Mouse (Mus musculus) CH12.LX (cell line): ENCODE data around the gene Sf3a1. TPM values are rescaled to one million over a fixed set of nuclear protein-coding genes. Genes with fewer than 3 reads are reported as not detected.

Experiments
- DNase-seq: peaks from one replicate; pipeline ENCODE4 v3.0.0-alpha.2; 2013; ENCODE audit errors: extremely low read depth
- H3K27ac ChIP-seq: 2 replicates; pipeline ENCODE4 v1.5.1; 2012; ENCODE audit warnings: low read depth, mild to moderate bottlenecking, control low read depth, moderate library complexity; ENCODE audit not compliant: insufficient read depth
- H3K27me3 ChIP-seq: replicated peaks from 2 replicates; pipeline ENCODE3; 2012; ENCODE audit warnings: inconsistent platforms
- H3K36me3 ChIP-seq, 2 experiments: replicated peaks in 1 of 2; 2 replicates each; pipeline versions ENCODE3 to v1.6.1; 2012; ENCODE audit warnings: inconsistent platforms in 1 of 2, low read length in 1 of 2, mild to moderate bottlenecking in 1 of 2, mixed read lengths in 1 of 2, moderate library complexity in 1 of 2; ENCODE audit not compliant: control insufficient read depth in 1 of 2, insufficient read depth in 1 of 2
- H3K4me1 ChIP-seq, 2 experiments: 2 replicates each; pipeline ENCODE4 v1.6.1; 2012; ENCODE audit warnings: inconsistent platforms in 1 of 2, moderate library complexity in 1 of 2; ENCODE audit not compliant: insufficient read depth in 2 of 2, control insufficient read depth in 1 of 2
- H3K4me2 ChIP-seq: 2 replicates; pipeline ENCODE4 v1.6.1; 2012; ENCODE audit warnings: low read depth, mild to moderate bottlenecking, control low read depth; ENCODE audit not compliant: poor library complexity, insufficient read depth, severe bottlenecking
- H3K4me3 ChIP-seq, 3 experiments: fragments of 150-350 bp in 1 of 3; sonication (generic) in 1 of 3; replicated peaks in 1 of 3; 2 replicates each; pipeline versions ENCODE3 to v1.5.1; 2011 to 2012; ENCODE audit warnings: low read depth in 2 of 3, low read length in 2 of 3, mild to moderate bottlenecking in 2 of 3, moderate library complexity in 2 of 3, control low read depth in 1 of 3, improper control_type of control experiment in 1 of 3, inconsistent platforms in 1 of 3, mixed read lengths in 1 of 3; ENCODE audit not compliant: poor library complexity in 1 of 3
- H3K79me2 ChIP-seq: replicated peaks from 2 replicates; pipeline ENCODE4 v1.6.1; 2012; ENCODE audit warnings: mild to moderate bottlenecking, moderate library complexity; ENCODE audit not compliant: control insufficient read depth, poor library complexity, insufficient read depth, severe bottlenecking; ENCODE audit errors: extremely low read depth
- H3K9ac ChIP-seq: 2 replicates; pipeline ENCODE4 v1.6.1; 2012; ENCODE audit warnings: low read depth, mild to moderate bottlenecking, control low read depth, moderate library complexity; ENCODE audit not compliant: insufficient read depth
- H3K9me3 ChIP-seq: replicated peaks from 2 replicates; pipeline ENCODE3; 2012; ENCODE audit warnings: low read length, inconsistent platforms, mixed read lengths
- BHLHE40 ChIP-seq: IDR thresholded peaks from 2 replicates; pipeline ENCODE4 v1.6.1; 2011; ENCODE audit warnings: mild to moderate bottlenecking, low read depth, low read length, improper control_type of control experiment
- CHD1 ChIP-seq: IDR thresholded peaks from 2 replicates; pipeline ENCODE4 v1.6.1; 2012; ENCODE audit warnings: low read depth, low read length, improper control_type of control experiment, inconsistent platforms
- CHD2 ChIP-seq: IDR thresholded peaks from 2 replicates; pipeline ENCODE4 v1.6.1; 2011; ENCODE audit warnings: low read length, improper control_type of control experiment
- CTCF ChIP-seq, 2 experiments: IDR thresholded peaks in 1 of 2; conservative IDR thresholded peaks in 1 of 2; 2 replicates each; pipeline ENCODE4 v1.5.1; 2011 to 2012; ENCODE audit warnings: low read depth in 2 of 2, low read length in 2 of 2, improper control_type of control experiment in 1 of 2, inconsistent platforms in 1 of 2, mild to moderate bottlenecking in 1 of 2, moderate library complexity in 1 of 2
- E2F4 ChIP-seq: IDR thresholded peaks from 2 replicates; pipeline ENCODE4 v1.6.1; 2011; ENCODE audit warnings: low read depth, low read length, improper control_type of control experiment; ENCODE audit not compliant: insufficient replicate concordance
- ELF1 ChIP-seq: IDR thresholded peaks from 2 replicates; pipeline ENCODE4 v1.6.1; 2014; ENCODE audit warnings: low read depth, mild to moderate bottlenecking, inconsistent platforms, low read length, improper control_type of control experiment
- EP300 ChIP-seq: IDR thresholded peaks from 2 replicates; pipeline ENCODE4 v1.6.1; 2011; ENCODE audit warnings: low read length, improper control_type of control experiment
- GABPA ChIP-seq: IDR thresholded peaks from 2 replicates; pipeline ENCODE4 v1.6.1; 2012; ENCODE audit warnings: low read depth, low read length, improper control_type of control experiment, inconsistent platforms; ENCODE audit not compliant: insufficient replicate concordance
- HCFC1 ChIP-seq: IDR thresholded peaks from 2 replicates; pipeline ENCODE4 v1.6.1; 2012; ENCODE audit warnings: low read depth, mild to moderate bottlenecking, inconsistent platforms, low read length, improper control_type of control experiment
- JUN ChIP-seq: IDR thresholded peaks from 2 replicates; pipeline ENCODE4 v1.6.1; 2011; ENCODE audit warnings: low read depth, mild to moderate bottlenecking, low read length, improper control_type of control experiment, moderate library complexity; ENCODE audit not compliant: insufficient read depth
- JUND ChIP-seq: conservative IDR thresholded peaks from 2 replicates; pipeline ENCODE4 v1.6.1; 2011; ENCODE audit warnings: low read depth, low read length, improper control_type of control experiment
- KAT2A ChIP-seq: IDR thresholded peaks from 2 replicates; pipeline ENCODE4 v1.6.1; 2012; ENCODE audit warnings: low read length, improper control_type of control experiment, inconsistent platforms; ENCODE audit not compliant: insufficient replicate concordance
- MAX ChIP-seq: IDR thresholded peaks from 2 replicates; pipeline ENCODE4 v1.6.1; 2011; ENCODE audit warnings: low read length, improper control_type of control experiment
- MAZ ChIP-seq: IDR thresholded peaks from 2 replicates; pipeline ENCODE4 v1.6.1; 2012; ENCODE audit warnings: low read depth, mild to moderate bottlenecking, inconsistent platforms, low read length, improper control_type of control experiment, moderate library complexity
- NELFE ChIP-seq: IDR thresholded peaks from 2 replicates; pipeline ENCODE4 v1.6.1; 2011; ENCODE audit warnings: low read depth, low read length, improper control_type of control experiment
- PAX5 ChIP-seq: IDR thresholded peaks from 2 replicates; pipeline ENCODE4 v1.6.1; 2012; ENCODE audit warnings: low read length, inconsistent platforms, mixed read lengths
- POLR2AphosphoS2 ChIP-seq: IDR thresholded peaks from 2 replicates; pipeline ENCODE4 v1.6.1; 2011; ENCODE audit warnings: low read depth, low read length, improper control_type of control experiment
- RAD21 ChIP-seq: IDR thresholded peaks from 2 replicates; pipeline ENCODE4 v1.6.1; 2011; ENCODE audit warnings: low read depth, mild to moderate bottlenecking, low read length, improper control_type of control experiment, moderate library complexity
- RCOR1 ChIP-seq: conservative IDR thresholded peaks from 2 replicates; pipeline ENCODE4 v1.6.1; 2012; ENCODE audit warnings: low read depth, mild to moderate bottlenecking, inconsistent platforms, low read length, improper control_type of control experiment
- SIN3A ChIP-seq: IDR thresholded peaks from 2 replicates; pipeline ENCODE4 v1.6.1; 2012; ENCODE audit warnings: low read length, improper control_type of control experiment, inconsistent platforms
- TCF12 ChIP-seq: IDR thresholded peaks from 2 replicates; pipeline ENCODE4 v1.6.1; 2014; ENCODE audit warnings: low read depth, mild to moderate bottlenecking, inconsistent platforms, low read length, improper control_type of control experiment
- UBTF ChIP-seq: IDR thresholded peaks from 2 replicates; pipeline ENCODE4 v1.6.1; 2012; ENCODE audit warnings: low read depth, mild to moderate bottlenecking, inconsistent platforms, low read length, improper control_type of control experiment, moderate library complexity
- USF2 ChIP-seq: conservative IDR thresholded peaks from 2 replicates; pipeline ENCODE4 v1.6.1; 2011; ENCODE audit warnings: low read depth, low read length, improper control_type of control experiment
- ZMIZ1 ChIP-seq: IDR thresholded peaks from 2 replicates; pipeline ENCODE4 v1.6.1; 2012; ENCODE audit warnings: low read depth, mild to moderate bottlenecking, inconsistent platforms, low read length, improper control_type of control experiment
- ZNF384 ChIP-seq: IDR thresholded peaks from 2 replicates; pipeline ENCODE4 v1.6.1; 2012; ENCODE audit warnings: low read depth, low read length, improper control_type of control experiment, inconsistent platforms
- dilution Hi-C: fragments of 300-500 bp; cut with MboI; formaldehyde crosslinking; loops from 2 replicates; pipeline ENCODE4 v1.14.3; 2020; ENCODE audit warnings: low sequenced_read_pairs; ENCODE audit not compliant: extremely low pct_unique_long_range_greater_than_20kb, extremely low pct_ligation_motif_present
- in situ Hi-C: fragments of 300-500 bp; cut with MboI; formaldehyde crosslinking; loops from 3 replicates; pipeline ENCODE4 v1.14.3; 2019; ENCODE audit warnings: low sequenced_read_pairs, low pct_ligation_motif_present, low pct_unique_long_range_greater_than_20kb, mixed read lengths
- polyA plus RNA-seq: library from polyadenylated mRNA; unstranded; fragments of >175 nt; gene quantifications from 2 replicates; pipeline ENCODE4 v1.2.1, GENCODE M21; 2012; ENCODE audit warnings: low read depth; ENCODE audit not compliant: insufficient read length
- total RNA-seq, 2 experiments: library from RNA; depleted of rRNA; stranded (reverse); fragments of 300-350 nt in 1 of 2; fragments of >200 nt in 1 of 2; gene quantifications; 2 replicates each; pipeline ENCODE4 v1.2.3; 2012 to 2014

The Sf3a1 gene
- total and polyA plus RNA-seq, 3 experiments = 29.5 to 97.6 (median 46.5) TPM

GRCm38 (mm10) chr11:4119635-4120034, 40.5 kb upstream of the Sf3a1 start:
- peaks cover 11 to 64% of the 10 kb centered on the region in 2 experiments for H3K36me3 ChIP-seq
- H3K4me3 ChIP-seq = no peak overlapping the region
- TF ChIP-seq CHD1 (no peak), ZMIZ1 (no peak), RAD21 (no peak)
- no peaks in the 10 kb centered on the region for H3K79me2 ChIP-seq
- dilution Hi-C loops (no loop called here), in situ Hi-C loops (no loop called here)
- H3K27ac ChIP-seq = no peak overlapping the region
- H3K4me2 ChIP-seq = no peak overlapping the region
- H3K27me3 ChIP-seq = no peaks in the 10 kb centered on the region
- peaks cover 8 to 24% of the 10 kb centered on the region in 2 experiments for H3K4me1 ChIP-seq
- H3K9ac ChIP-seq = no peak overlapping the region
- DNase-seq = no peak
- H3K9me3 ChIP-seq = peaks cover 3% of the 10 kb centered on the region

- dilution Hi-C loops = no loop called here
- peaks cover 8 to 24% of the 10 kb centered on the region in 2 experiments for H3K4me1 ChIP-seq
These were observed 38.5 kb upstream of the Sf3a1 start for GRCm38 (mm10) chr11:4121691-4122090.

DNA sequence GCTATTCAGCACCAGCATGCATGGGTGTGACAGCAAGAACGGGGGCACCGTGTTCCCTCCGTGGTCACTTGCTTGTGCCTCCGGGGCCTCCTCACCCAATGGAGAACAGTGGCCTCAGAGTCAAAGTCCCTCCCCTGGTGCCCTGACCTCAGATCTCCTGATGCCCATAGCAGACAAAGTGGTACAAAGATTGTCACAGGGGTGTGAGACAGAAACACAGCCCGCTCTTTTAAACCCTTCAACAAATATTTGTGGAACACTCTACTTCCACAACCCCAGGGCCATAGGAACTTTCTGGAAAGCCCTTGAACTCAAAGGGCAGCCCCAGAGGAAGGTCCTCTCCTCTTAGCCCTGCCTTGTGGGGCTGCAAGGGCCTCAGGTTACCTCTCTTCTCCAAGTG, 37.9 kb upstream of the Sf3a1 start:
- no peak overlapping the region for H3K27ac ChIP-seq
- H3K4me2 ChIP-seq = peak overlapping the region; percentile 21
- no peaks in the 10 kb centered on the region for H3K79me2 ChIP-seq
- peaks cover 22% of the 10 kb centered on the region for H3K9me3 ChIP-seq
- dilution Hi-C loops = no loop called here
- no peak for TF ChIP-seq EP300
- no peak for TF ChIP-seq JUND
- no peak for TF ChIP-seq JUN
- TF ChIP-seq SIN3A = 0 out of 2 replicates have a peak, but pooled peaks have one; percentile 6
- no peak for TF ChIP-seq CHD2
- no peak for TF ChIP-seq MAZ
- TF ChIP-seq ELF1 = no peak
- TF ChIP-seq CTCF (conservative IDR thresholded peaks at IDR 0.05 in 1 of 2, IDR thresholded peaks at IDR 0.05 in 1 of 2; ENCODE audit: low read depth in 2 of 2, low read length in 2 of 2) = no peak
- no peak for DNase-seq
- peak overlapping the region; percentile 58 to 79 (median 66) for H3K4me3 ChIP-seq
- peaks cover 4 to 41% of the 10 kb centered on the region in 2 experiments for H3K36me3 ChIP-seq
- in situ Hi-C loops = no loop called here
- peak overlapping the region; percentile 95; the same call in 1 of the 2 replicates for H3K9ac ChIP-seq
- no peaks in the 10 kb centered on the region for H3K27me3 ChIP-seq
- H3K4me1 ChIP-seq = peaks cover 8 to 24% of the 10 kb centered on the region in 2 experiments

More at GRCm38 (mm10) chr11:4121691-4122090, 38.5 kb upstream of the Sf3a1 start:
- Histone ChIP-seq H3K36me3 (peaks cover 6 to 47% of the 10 kb centered on the region in 2 experiments), H3K9ac (no peak overlapping the region; the same call in 1 of the 2 replicates), H3K4me2 (no peak overlapping the region), H3K27ac (no peak overlapping the region), H3K4me3 (peak overlapping the region in 2 of 3 experiments; percentile 4 to 79), H3K27me3 (no peaks in the 10 kb centered on the region), H3K79me2 (no peaks in the 10 kb centered on the region)
- DNase-seq = no peak
- TF ChIP-seq POLR2AphosphoS2 = no peak
- TF ChIP-seq BHLHE40 = no peak
- TF ChIP-seq PAX5 = no peak
- no peak for TF ChIP-seq RAD21
- no peak for TF ChIP-seq KAT2A
- no peak for TF ChIP-seq ZNF384
- no peak for TF ChIP-seq UBTF
- TF ChIP-seq GABPA = no peak
- no peak for TF ChIP-seq E2F4
- TF ChIP-seq RCOR1 = no peak
- TF ChIP-seq NELFE = no peak
- no peak for TF ChIP-seq HCFC1
- no peak for TF ChIP-seq USF2
- TF ChIP-seq TCF12 = no peak
- TF ChIP-seq CHD1 = no peak
- TF ChIP-seq MAX = no peak
- TF ChIP-seq, all 38 proteins: peak for 0
- in situ Hi-C loops = no loop called here
- peaks cover 19% of the 10 kb centered on the region for H3K9me3 ChIP-seq
